Mouse (Mus musculus) midbrain, embryonic 14.5 days (tissue): ENCODE data around the gene Tnk1. TPM values are rescaled to one million over a fixed set of nuclear protein-coding genes. Genes with fewer than 3 reads are reported as not detected.

ENCODE experiments used
- ATAC-seq: fragments of 200-750 bp; cut with Nextera tagmentation; 2 replicates; pipeline ENCODE4 v1.8.0; 2017; ENCODE audit warnings: moderate number of reproducible peaks, moderate library complexity; ENCODE audit not compliant: low FRiP score, low TSS enrichment
- DNase-seq: peaks from one replicate; pipeline ENCODE4 v3.0.0-alpha.2; 2015
- H3K27ac ChIP-seq: fragments of 300-500 bp; sonication (generic); replicated peaks from 2 replicates; pipeline ENCODE4 v1.5.1; 2014; ENCODE audit warnings: mild to moderate bottlenecking, low read depth, low read length, moderate library complexity
- H3K27me3 ChIP-seq: fragments of 300-500 bp; sonication (generic); 2 replicates; pipeline ENCODE4 v1.6.1; 2014; ENCODE audit warnings: low read length, control low read depth, mixed read lengths; ENCODE audit not compliant: control insufficient read depth, insufficient read depth
- H3K36me3 ChIP-seq: fragments of 300-500 bp; sonication (generic); 2 replicates; pipeline ENCODE4 v1.6.1; 2014; ENCODE audit warnings: low read length, control low read depth; ENCODE audit not compliant: control insufficient read depth, insufficient read depth
- H3K4me1 ChIP-seq: fragments of 300-500 bp; sonication (generic); 2 replicates; pipeline ENCODE4 v1.6.1; 2014; ENCODE audit warnings: mild to moderate bottlenecking, antibody characterized with exemption, low read length, control low read depth; ENCODE audit not compliant: control insufficient read depth, insufficient read depth
- H3K4me2 ChIP-seq: fragments of 300-500 bp; sonication (generic); 2 replicates; pipeline ENCODE4 v1.6.1; 2014; ENCODE audit warnings: mild to moderate bottlenecking, low read length, moderate library complexity
- H3K4me3 ChIP-seq: fragments of 300-500 bp; sonication (generic); replicated peaks from 2 replicates; pipeline ENCODE4 v1.5.1; 2014; ENCODE audit warnings: low read depth, low read length
- H3K9ac ChIP-seq: fragments of 300-500 bp; sonication (generic); replicated peaks from 2 replicates; pipeline ENCODE4 v1.6.1; 2014; ENCODE audit warnings: mild to moderate bottlenecking, low read length, moderate library complexity
- H3K9me3 ChIP-seq: fragments of 300-500 bp; sonication (generic); 2 replicates; pipeline ENCODE4 v1.6.1; 2016; ENCODE audit warnings: low read length, control low read depth, mixed read lengths; ENCODE audit not compliant: control insufficient read depth
- WGBS: fragments of 180-500 bp; shearing (Covaris S2); extraction: QIAGEN DNeasy Blood & Tissue Kit; methylation state at CpG from one replicate; pipeline ENCODE4 v1.1.7; 2014; 5-methylcytosine and 5-hydroxymethylcytosine counted together
- microRNA-seq: library from miRNA; unstranded; fragments of <30 nt; microRNA quantifications from one replicate; pipeline ENCODE4, GENCODE M21; 2016
- polyA plus RNA-seq: library from polyadenylated mRNA; unstranded; fragments of >200 nt; fragmentation: Nextera tagmentation; extraction: Ambion mirVana; gene quantifications from 2 replicates; pipeline ENCODE4 v1.2.1, GENCODE M21; 2014

Gene Tnk1
- polyA plus RNA-seq, 1 experiment from 2014 or later: not detected

- Histone ChIP-seq H3K9me3 (no peaks in the 10 kb centered on the region), H3K36me3 (no peaks in the 10 kb centered on the region), H3K9ac (no peak within 1 kb of the TSS), H3K4me2 (peak within 1 kb of the TSS; percentile 97), H3K27ac (no peak within 1 kb of the TSS), H3K27me3 (peaks cover 24% of the 10 kb centered on the region), H3K4me1 (peaks cover 39% of the 10 kb centered on the region), H3K4me3 (no peak within 1 kb of the TSS)
- DNase-seq (no peak), ATAC-seq (no peak)
- 6% methylated on average over 29 of the region's 29 CpGs for WGBS
These were observed 53.3 kb downstream of the Tnk1 start, which contains the start of gene Tmem102 for GRCm38 (mm10) chr11:69804972-69805909. Gene Tmem102 (minus strand): TSS chr11:69805624.

GRCm38 (mm10) chr11:69804652-69804940, 53.9 kb downstream of the Tnk1 start:
- DNase-seq: no peak

GRCm38 (mm10) chr11:69803786-69804651, 54.5 kb downstream of the Tnk1 start:
- H3K9ac ChIP-seq: peak overlapping the region; percentile 62
- H3K27me3 ChIP-seq: peaks cover 24% of the 10 kb centered on the region
- 2% methylated on average over 60 of the region's 60 CpGs for whole genome bisulfite sequencing
- H3K4me3 ChIP-seq: peak overlapping the region; percentile 59
- peaks cover 47% of the 10 kb centered on the region for H3K4me1 ChIP-seq
- no peaks in the 10 kb centered on the region for H3K9me3 ChIP-seq
- peak; percentile 89 for DNase-seq
- H3K4me2 ChIP-seq: peak overlapping the region; percentile 97
- H3K36me3 ChIP-seq: no peaks in the 10 kb centered on the region
- ATAC-seq: peak; percentile 29; the same call in 1 of the 2 replicates
- H3K27ac ChIP-seq: peak overlapping the region; percentile 69; the same call in 1 of the 2 replicates

More at GRCm38 (mm10) chr11:69804652-69804940, 53.9 kb downstream of the Tnk1 start:
- H3K36me3 ChIP-seq: no peaks in the 10 kb centered on the region
- no peak overlapping the region for H3K4me3 ChIP-seq
- H3K27me3 ChIP-seq: peaks cover 24% of the 10 kb centered on the region
- no peak overlapping the region for H3K9ac ChIP-seq
- H3K4me2 ChIP-seq: peak overlapping the region; percentile 97
- H3K9me3 ChIP-seq: no peaks in the 10 kb centered on the region
- no peak for ATAC-seq
- 5% methylated on average over 12 of the region's 12 CpGs for WGBS
- no peak overlapping the region for H3K27ac ChIP-seq
- peaks cover 41% of the 10 kb centered on the region for H3K4me1 ChIP-seq

- Histone ChIP-seq H3K27me3 (peaks cover 24% of the 10 kb centered on the region), H3K9me3 (no peaks in the 10 kb centered on the region), H3K4me1 (peaks cover 49% of the 10 kb centered on the region), H3K27ac (peak overlapping the region; percentile 69), H3K4me3 (peak overlapping the region; percentile 59), H3K9ac (peak overlapping the region; percentile 62), H3K36me3 (no peaks in the 10 kb centered on the region), H3K4me2 (peak overlapping the region; percentile 97)
- DNase-seq (no peak), ATAC-seq (no peak)
- WGBS: 3% methylated on average over 12 of the region's 12 CpGs
These were observed 55.2 kb downstream of the Tnk1 start for GRCm38 (mm10) chr11:69803328-69803727.

DNA sequence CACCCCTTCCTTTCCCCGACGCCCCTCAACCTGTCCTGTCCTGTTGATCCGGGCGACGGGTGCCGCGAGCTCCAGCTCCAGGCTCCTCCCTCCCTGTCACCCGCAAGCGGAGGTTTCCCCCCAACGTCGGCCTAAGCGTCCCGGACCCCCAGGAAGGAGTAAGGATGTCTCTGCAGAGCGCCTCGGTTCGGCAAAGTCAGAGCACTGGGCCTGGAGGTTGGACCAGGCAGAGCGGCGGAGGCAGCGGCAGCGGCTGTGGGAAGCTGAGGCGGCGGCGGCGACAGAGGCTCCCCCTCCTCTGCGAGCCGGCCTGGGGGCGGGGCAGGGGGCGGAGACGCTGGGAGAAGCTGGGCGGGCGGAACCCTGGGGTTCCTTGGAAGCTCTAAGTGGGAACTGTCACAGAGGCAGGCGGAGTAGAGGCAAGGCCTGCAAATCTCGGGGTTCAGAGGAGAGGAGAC, 55.9 kb downstream of the Tnk1 start:
- H3K9ac ChIP-seq: peak overlapping the region; percentile 62
- ATAC-seq (no peak), DNase-seq (peak; percentile 86)
- no peaks in the 10 kb centered on the region for H3K36me3 ChIP-seq
- under 1% methylated on average over 33 of the region's 33 CpGs for WGBS
- H3K27me3 ChIP-seq: peaks cover 28% of the 10 kb centered on the region
- H3K4me1 ChIP-seq: peaks cover 49% of the 10 kb centered on the region
- peak overlapping the region; percentile 59 for H3K4me3 ChIP-seq
- H3K4me2 ChIP-seq: peak overlapping the region; percentile 97
- no peaks in the 10 kb centered on the region for H3K9me3 ChIP-seq
- H3K27ac ChIP-seq: peak overlapping the region; percentile 69

- WGBS: under 1% methylated on average over 33 of the region's 33 CpGs
- H3K9ac ChIP-seq: peak within 1 kb of the TSS; percentile 62
- peak within 1 kb of the TSS; percentile 59 for H3K4me3 ChIP-seq
- no peaks in the 10 kb centered on the region for H3K36me3 ChIP-seq
- ATAC-seq: no peak
- H3K4me2 ChIP-seq: peak within 1 kb of the TSS; percentile 97
- H3K9me3 ChIP-seq: no peaks in the 10 kb centered on the region
- peaks cover 30% of the 10 kb centered on the region for H3K27me3 ChIP-seq
- peaks cover 49% of the 10 kb centered on the region for H3K4me1 ChIP-seq
- peak within 1 kb of the TSS; percentile 95 for H3K27ac ChIP-seq
- peak; percentile 26 for DNase-seq
These were observed 57.1 kb downstream of the Tnk1 start, which contains the start of gene Fgf11 for GRCm38 (mm10) chr11:69801379-69801977. Gene Fgf11 (minus strand): TSS chr11:69801857.

Small RNA genes within 50 kb of the gene (microRNA-seq; reads per million reads assigned to microRNA genes)
- not detected for gene Mir6924

Other genes starting within 250 kb of the Tnk1 start
- not detected in 2 replicates for gene Shbg, start 240.8 kb downstream of the Tnk1 start, polyA plus RNA-seq
- 21.6 and 22.5 TPM in 2 replicates for gene Sat2, start 236.7 kb downstream of the Tnk1 start, polyA plus RNA-seq
- gene Fxr2, start 225.7 kb downstream of the Tnk1 start, polyA plus RNA-seq: 35.9 and 38.4 TPM in 2 replicates
- gene Sox15, start 203.4 kb downstream of the Tnk1 start, polyA plus RNA-seq: not detected in 2 replicates
- 64.0 and 108 TPM in 2 replicates for gene Mpdu1, start 196.1 kb downstream of the Tnk1 start, polyA plus RNA-seq
- gene Cd68, start 192.6 kb downstream of the Tnk1 start, polyA plus RNA-seq: 3.7 and 7.9 TPM in 2 replicates
- 707 and 863 TPM in 2 replicates for gene Eif4a1, start 186.3 kb downstream of the Tnk1 start, polyA plus RNA-seq
- gene Senp3, start 176.6 kb downstream of the Tnk1 start, polyA plus RNA-seq: 93.3 and 103 TPM in 2 replicates
- 0.16 and 0.25 TPM in 2 replicates for gene Tnfsf13, start 172.9 kb downstream of the Tnk1 start, polyA plus RNA-seq
- gene Tnfsf12, start 162.9 kb downstream of the Tnk1 start, polyA plus RNA-seq: 1.6 and 3.0 TPM in 2 replicates
- 0.51 and 1.1 TPM in 2 replicates for gene Tnfsfm13, start 162.6 kb downstream of the Tnk1 start, polyA plus RNA-seq
- gene Polr2a, start 100.1 kb downstream of the Tnk1 start, polyA plus RNA-seq: 20.0 and 30.7 TPM in 2 replicates
- 0.14 TPM in 1 of 2 replicates, not detected in the other for gene Slc35g3, start 96.8 kb downstream of the Tnk1 start, polyA plus RNA-seq
- gene Zbtb4, start 92.8 kb downstream of the Tnk1 start, polyA plus RNA-seq: 3.8 and 4.2 TPM in 2 replicates
- gene Chrnb1, start 62.8 kb downstream of the Tnk1 start, polyA plus RNA-seq: 0.80 and 1.3 TPM in 2 replicates
- gene Fgf11, start 56.9 kb downstream of the Tnk1 start, polyA plus RNA-seq: 3.2 and 3.6 TPM in 2 replicates
- gene Tmem102, start 53.1 kb downstream of the Tnk1 start, polyA plus RNA-seq: 0.58 and 0.82 TPM in 2 replicates
- gene Gm39566, start 43.4 kb downstream of the Tnk1 start, polyA plus RNA-seq: not detected in 2 replicates
- not detected in 2 replicates for gene Spem2, start 40.3 kb downstream of the Tnk1 start, polyA plus RNA-seq
- gene Spem1, start 36.5 kb downstream of the Tnk1 start, polyA plus RNA-seq: 0.49 and 0.85 TPM in 2 replicates
- gene Nlgn2, start 20.9 kb downstream of the Tnk1 start, polyA plus RNA-seq: 25.1 and 32.4 TPM in 2 replicates
- gene Tmem256, start 20.2 kb downstream of the Tnk1 start, polyA plus RNA-seq: 313 and 417 TPM in 2 replicates
- gene Plscr3, start 12.4 kb downstream of the Tnk1 start, polyA plus RNA-seq: 41.3 and 51.9 TPM in 2 replicates
- gene Tmem95, start 19.3 kb upstream of the Tnk1 start, polyA plus RNA-seq: not detected in 2 replicates
- gene Kctd11, start 22.7 kb upstream of the Tnk1 start, polyA plus RNA-seq: 0.74 and 1.0 TPM in 2 replicates
- 0.17 and 0.30 TPM in 2 replicates for gene Acap1, start 36.8 kb upstream of the Tnk1 start, polyA plus RNA-seq
- 9.4 and 13.0 TPM in 2 replicates for gene 2810408A11Rik, start 42.3 kb upstream of the Tnk1 start, polyA plus RNA-seq
- 27.5 and 29.0 TPM in 2 replicates for gene Neurl4, start 42.3 kb upstream of the Tnk1 start, polyA plus RNA-seq
- gene Gps2, start 55.2 kb upstream of the Tnk1 start, polyA plus RNA-seq: 56.4 and 62.4 TPM in 2 replicates
- gene Eif5a, start 63.2 kb upstream of the Tnk1 start, polyA plus RNA-seq: 1,083 and 1,099 TPM in 2 replicates
- 4.3 and 10.4 TPM in 2 replicates for gene Ybx2, start 77.1 kb upstream of the Tnk1 start, polyA plus RNA-seq
- 2.2 and 4.5 TPM in 2 replicates for gene Slc2a4, start 89.5 kb upstream of the Tnk1 start, polyA plus RNA-seq
- gene Cldn7, start 106.0 kb upstream of the Tnk1 start, polyA plus RNA-seq: 0.20 TPM in 1 of 2 replicates, not detected in the other
- 24.4 and 39.0 TPM in 2 replicates for gene Ctdnep1, start 122.4 kb upstream of the Tnk1 start, polyA plus RNA-seq
- gene Elp5, start 123.8 kb upstream of the Tnk1 start, polyA plus RNA-seq: 162 and 193 TPM in 2 replicates
- 616 and 626 TPM in 2 replicates for gene Gabarap, start 132.4 kb upstream of the Tnk1 start, polyA plus RNA-seq
- gene Phf23, start 137.0 kb upstream of the Tnk1 start, polyA plus RNA-seq: 41.3 and 48.9 TPM in 2 replicates
- 22.9 and 23.0 TPM in 2 replicates for gene Dvl2, start 141.9 kb upstream of the Tnk1 start, polyA plus RNA-seq
- gene Acadvl, start 156.7 kb upstream of the Tnk1 start, polyA plus RNA-seq: 43.2 and 49.6 TPM in 2 replicates
- 33.1 and 41.0 TPM in 2 replicates for gene Dlg4, start 158.2 kb upstream of the Tnk1 start, polyA plus RNA-seq
- 0.26 and 1.4 TPM in 2 replicates for gene Asgr1, start 195.4 kb upstream of the Tnk1 start, polyA plus RNA-seq
- gene Asgr2, start 233.9 kb upstream of the Tnk1 start, polyA plus RNA-seq: not detected in 2 replicates